Comparison of ENCODE assay signal across 28 mouse cellular contexts in the genomic region with DNA sequence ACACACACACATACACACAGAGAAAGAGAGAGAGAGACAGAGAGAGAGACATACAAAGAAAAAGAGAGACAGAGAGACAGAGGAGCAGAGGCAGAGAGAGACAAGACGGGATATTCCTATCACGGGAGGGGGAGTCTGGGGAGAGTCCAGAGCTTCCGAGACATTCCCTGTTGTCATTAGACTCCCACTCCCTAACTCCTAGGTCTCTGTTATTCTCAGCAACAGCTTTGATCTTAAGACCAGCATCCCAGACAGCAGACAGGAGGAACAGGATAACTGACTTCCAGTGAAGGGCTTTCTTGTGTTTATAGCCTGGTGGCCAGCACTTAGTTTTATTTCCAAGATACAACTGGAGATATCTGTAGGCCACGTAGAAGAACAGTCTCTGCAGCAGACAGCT.
"Had no signal": no experiment of that assay in that cellular context is flagged by ENCODE, and none has a peak within 500 bp of the region (broad histone marks: within the 10 kb centered on the region; RNA-seq: fewer than 3 reads in every experiment).

No protein-coding gene starts in this region.

- H3K9me3 ChIP-seq: embryonic facial prominence, embryonic 10.5 days; embryonic facial prominence, embryonic 12.5 days; embryonic facial prominence, embryonic 13.5 days; embryonic facial prominence, embryonic 15.5 days; forebrain, embryonic 10.5 days; forebrain, embryonic 12.5 days; forebrain, embryonic 13.5 days; forebrain, embryonic 15.5 days had no signal

- H3K4me1 ChIP-seq: embryonic facial prominence, embryonic 10.5 days; embryonic facial prominence, embryonic 12.5 days; embryonic facial prominence, embryonic 15.5 days; forebrain, embryonic 10.5 days; forebrain, embryonic 12.5 days; forebrain, embryonic 13.5 days; forebrain, embryonic 15.5 days had no signal

- ATAC-seq: forebrain, embryonic 13.5 days; forebrain, embryonic 14.5 days; forebrain, embryonic 15.5 days; forebrain, embryonic 16.5 days; forebrain, postnatal 0 days had no signal

- H3K36me3 ChIP-seq: embryonic facial prominence, embryonic 10.5 days; embryonic facial prominence, embryonic 12.5 days; embryonic facial prominence, embryonic 13.5 days; embryonic facial prominence, embryonic 15.5 days; forebrain, embryonic 10.5 days; forebrain, embryonic 12.5 days; forebrain, embryonic 15.5 days had no signal

- H3K4me2 ChIP-seq: embryonic facial prominence, embryonic 12.5 days; embryonic facial prominence, embryonic 13.5 days; embryonic facial prominence, embryonic 15.5 days; forebrain, embryonic 12.5 days; forebrain, embryonic 13.5 days; forebrain, embryonic 15.5 days had no signal

- DNase-seq: cerebellum, adult 18-20 months; cerebellum, adult 2 months; cerebellum, adult 8-10 months; cerebellum, adult 9-10 months; cerebellum, adult 9-11 months; cerebellum, postnatal 10 days; cerebellum, postnatal 14 days; cerebellum, postnatal 25 days; cerebellum, postnatal 36 days; embryo, embryonic 11 days; forebrain, postnatal 0 days; gastrocnemius, adult 2 months; gastrocnemius, postnatal 10 days; gastrocnemius, postnatal 14 days; gastrocnemius, postnatal 25 days; gastrocnemius, postnatal 36 days; heart, adult 18-20 months had no signal

- H3K27ac ChIP-seq: embryonic facial prominence, embryonic 10.5 days; embryonic facial prominence, embryonic 12.5 days; embryonic facial prominence, embryonic 13.5 days; embryonic facial prominence, embryonic 15.5 days; forebrain, embryonic 10.5 days; forebrain, embryonic 12.5 days; forebrain, embryonic 13.5 days; forebrain, embryonic 15.5 days; gastrocnemius, adult 2 months had no signal

- H3K4me3 ChIP-seq: embryonic facial prominence, embryonic 10.5 days; embryonic facial prominence, embryonic 12.5 days; embryonic facial prominence, embryonic 13.5 days; embryonic facial prominence, embryonic 15.5 days; erythroblast, embryonic 14.5 days; forebrain, embryonic 10.5 days; forebrain, embryonic 12.5 days; forebrain, embryonic 13.5 days; forebrain, embryonic 15.5 days; gastrocnemius, adult 2 months had no signal

- H3K27me3 ChIP-seq: embryonic facial prominence, embryonic 12.5 days; embryonic facial prominence, embryonic 13.5 days; embryonic facial prominence, embryonic 15.5 days; forebrain, embryonic 12.5 days; forebrain, embryonic 13.5 days; forebrain, embryonic 15.5 days had no signal

- H3K9ac ChIP-seq: embryonic facial prominence, embryonic 12.5 days; embryonic facial prominence, embryonic 13.5 days; embryonic facial prominence, embryonic 15.5 days; forebrain, embryonic 12.5 days; forebrain, embryonic 13.5 days; forebrain, embryonic 15.5 days; forebrain, postnatal 0 days had no signal
